Mouse (Mus musculus): ENCODE measurements at regions not wholly inside any gene's neighbourhood (a gene's known extent, or its start where the extent isn't known, plus 50 kb on each side); places are given as distances from the start of the nearest gene placed in this dataset.
A peak's percentile ranks its signal among the peaks of the same experiment; 100 is the strongest.
"Not testable (repeated sequence)": the region's sequence is repeated elsewhere in the genome, so short reads cannot be mapped to it uniquely, and the experiment has no call there.

DNA sequence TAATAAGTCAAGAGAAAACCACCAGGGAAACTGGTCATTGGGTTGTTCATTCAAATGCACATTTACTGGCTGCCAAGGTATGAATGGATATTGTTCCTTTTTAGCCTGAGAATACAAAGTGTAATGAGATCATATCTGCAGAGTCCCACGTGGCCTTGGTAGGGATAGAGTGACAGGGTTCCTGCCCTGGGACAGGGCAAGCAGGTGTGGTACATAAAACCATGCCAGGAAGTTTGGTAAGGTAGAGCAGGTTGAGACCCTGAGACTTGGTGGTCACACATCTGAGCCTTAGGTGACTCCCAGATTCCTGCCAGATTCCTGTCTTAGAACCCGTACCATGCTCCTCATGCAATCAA, 320.5 kb downstream of the Tm4sf1 start:
- no peak for DNase-seq (ENCODE audit: low spot score in 2 of 2)

DNA sequence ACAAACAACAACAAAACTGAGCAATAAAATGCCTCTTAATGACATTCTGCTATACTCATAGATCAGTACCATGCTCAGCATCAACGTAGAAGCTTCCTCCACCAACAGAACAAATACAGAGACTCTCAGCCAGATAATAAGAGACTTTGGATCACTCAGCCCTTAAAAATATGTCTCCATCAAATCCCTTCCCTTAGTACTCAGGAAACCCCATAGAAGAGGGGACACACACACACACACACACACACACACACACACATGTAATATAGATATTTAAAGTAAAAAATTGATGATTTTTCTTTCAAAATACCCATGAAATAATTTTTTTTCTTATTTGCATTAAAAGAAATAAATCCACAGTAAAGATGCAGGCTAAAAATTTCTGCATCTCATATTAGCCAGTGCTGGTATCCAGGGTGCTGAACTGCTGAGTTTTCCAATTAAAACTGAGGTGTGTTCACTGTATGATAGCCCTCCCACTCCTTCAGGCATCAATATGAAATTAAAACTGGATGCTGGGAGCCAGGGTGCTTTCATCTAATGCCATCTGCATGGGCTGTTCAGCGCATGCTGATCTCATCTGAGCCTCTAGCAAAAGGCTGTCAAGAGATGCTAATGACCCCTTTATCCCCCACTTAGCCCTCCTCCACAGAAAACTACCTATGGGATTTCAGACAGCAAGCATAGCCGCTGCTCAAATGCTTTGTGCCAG, 321.0 kb downstream of the Tm4sf1 start:
- DNase-seq (ENCODE audit: low spot score in 2 of 2): no peak

DNA sequence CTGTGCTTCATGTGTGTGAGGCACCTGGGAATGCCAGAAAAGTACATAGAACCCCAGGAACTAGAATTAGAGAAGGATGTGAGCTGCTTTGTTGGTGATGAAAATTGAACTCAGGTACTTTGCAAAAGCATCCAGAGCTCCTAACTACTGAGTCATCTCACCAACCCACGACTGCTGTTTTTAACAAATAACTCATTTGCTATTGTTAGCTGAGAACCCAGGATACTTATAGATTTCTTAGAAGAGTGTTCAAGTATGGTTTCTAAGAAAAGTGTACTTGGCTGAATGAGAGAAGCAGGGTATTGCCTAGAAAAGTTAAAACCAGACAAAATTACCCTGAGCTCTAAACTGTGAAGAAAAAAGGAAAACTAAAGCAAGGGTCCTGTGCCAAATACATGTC, 335.8 kb downstream of the Tm4sf1 start:
- DNase-seq (ENCODE audit: low spot score in 2 of 2): no peak

DNA sequence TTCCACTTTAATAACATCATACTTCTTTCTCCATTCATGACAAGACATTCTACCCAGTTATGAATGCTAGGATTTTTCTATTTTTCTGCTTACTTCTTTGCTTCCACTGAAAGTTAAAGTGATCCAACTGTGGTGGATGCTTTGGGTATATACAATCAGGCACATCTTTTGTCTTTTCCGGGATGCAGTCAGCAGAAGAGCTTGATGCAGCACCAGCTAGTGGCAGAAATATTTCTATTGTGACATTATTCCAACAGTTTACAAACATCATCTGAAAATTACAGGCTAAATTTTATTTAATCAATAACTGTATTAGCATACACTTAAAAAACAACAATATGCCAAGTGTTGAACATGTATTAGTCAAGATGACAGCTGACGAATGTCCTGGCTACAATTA, 336.3 kb downstream of the Tm4sf1 start:
- DNase-seq (ENCODE audit: low spot score in 2 of 2): no peak

DNA sequence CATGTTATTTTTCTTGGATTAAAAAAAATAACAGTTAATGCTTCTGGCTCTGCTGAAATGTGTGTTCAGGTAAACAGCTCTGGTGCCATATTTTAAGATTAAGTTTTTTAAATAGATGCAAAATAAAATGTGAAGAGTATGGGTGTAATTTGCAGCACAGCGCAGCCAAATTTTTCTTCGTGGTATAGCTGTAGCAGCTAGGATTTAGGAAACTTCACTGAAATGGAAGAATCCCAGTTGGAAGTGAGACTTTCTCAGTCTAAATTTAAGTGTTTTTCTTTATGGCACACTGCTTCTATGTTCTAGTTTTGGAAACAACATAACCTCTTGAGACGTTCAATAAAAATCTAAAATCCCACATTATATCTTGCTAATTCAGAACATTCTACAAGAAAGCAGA, 337.6 kb downstream of the Tm4sf1 start:
- DNase-seq (ENCODE audit: low spot score in 2 of 2): no peak

DNA sequence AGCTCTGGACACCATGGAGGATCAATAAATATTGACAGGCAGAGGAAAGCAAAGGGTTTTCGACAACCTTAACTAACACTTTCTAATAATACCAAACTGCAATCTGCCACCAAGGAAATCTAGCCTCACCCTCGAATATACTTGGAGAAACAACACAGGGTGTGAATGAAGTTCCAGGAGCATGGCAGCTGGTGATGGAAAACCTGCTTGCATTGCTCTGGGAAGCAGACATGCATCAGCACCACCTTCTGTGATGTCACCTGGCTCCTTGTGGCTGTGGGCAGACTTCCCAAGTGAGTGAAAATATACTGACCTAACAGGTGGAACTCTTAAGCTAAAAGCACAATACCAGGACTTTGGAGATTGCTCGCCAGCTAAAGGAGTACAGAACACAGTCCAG, 338.5 kb downstream of the Tm4sf1 start:
- peak in 1 of 2 experiments; percentile 48 for DNase-seq (ENCODE audit: low spot score in 2 of 2)

DNA sequence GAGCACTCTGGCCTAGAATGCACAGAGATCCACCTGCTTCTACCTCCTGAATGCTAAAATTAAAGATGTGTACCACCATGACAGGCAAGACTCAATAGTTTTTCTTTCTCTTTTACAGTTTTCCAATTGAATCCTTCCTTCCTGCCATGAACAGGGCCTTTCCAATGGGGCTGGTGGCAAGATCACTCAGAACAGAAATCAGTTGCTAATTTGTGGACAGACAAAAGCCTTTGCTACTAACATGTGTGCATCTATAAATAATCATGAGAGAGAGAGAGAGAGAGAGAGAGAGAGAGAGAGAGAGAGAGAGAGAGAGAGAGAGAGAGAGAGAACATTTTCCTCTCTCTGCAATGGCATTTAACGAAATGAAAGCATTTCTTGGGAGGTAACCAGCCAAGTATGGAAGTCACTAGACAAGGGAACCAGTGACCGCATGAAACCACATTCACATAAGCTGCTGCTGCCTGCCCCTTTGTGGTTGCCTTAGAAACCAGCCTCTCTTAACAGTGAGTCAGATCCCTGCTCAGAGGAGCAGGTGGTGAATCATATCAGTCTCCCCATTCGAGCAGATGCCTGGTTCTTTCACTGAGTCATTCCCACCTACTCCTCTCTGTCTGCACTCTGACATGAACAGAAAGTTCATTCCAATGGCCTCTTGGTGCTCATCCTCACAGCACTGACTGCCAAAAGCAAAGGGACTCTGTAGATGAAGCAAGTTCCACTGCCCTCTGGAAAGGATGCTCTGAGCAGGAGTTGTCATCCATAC, 339.4 kb downstream of the Tm4sf1 start:
- peak; percentile 82 to 91 for DNase-seq (ENCODE audit: low spot score in 2 of 2)

DNA sequence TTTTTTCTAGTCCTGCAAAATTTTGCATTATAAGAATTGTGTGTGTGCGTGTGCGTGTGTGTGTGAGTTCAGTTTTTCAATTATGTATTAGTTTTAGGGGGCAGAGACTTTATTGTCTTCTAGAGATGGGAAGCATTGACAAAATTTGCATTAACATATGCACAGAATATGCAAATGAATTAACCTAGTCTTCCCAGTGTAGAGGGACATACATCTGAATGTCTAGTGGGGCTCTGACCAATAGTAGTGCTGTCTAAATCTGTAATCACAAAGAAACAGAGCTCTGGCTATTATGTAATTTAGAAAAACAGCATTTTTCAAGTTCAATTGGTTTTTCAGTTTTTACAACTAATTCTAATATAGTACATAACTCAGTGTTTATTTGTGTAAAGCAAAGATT, 344.8 kb downstream of the Tm4sf1 start:
- DNase-seq (ENCODE audit: low spot score in 2 of 2): no peak

DNA sequence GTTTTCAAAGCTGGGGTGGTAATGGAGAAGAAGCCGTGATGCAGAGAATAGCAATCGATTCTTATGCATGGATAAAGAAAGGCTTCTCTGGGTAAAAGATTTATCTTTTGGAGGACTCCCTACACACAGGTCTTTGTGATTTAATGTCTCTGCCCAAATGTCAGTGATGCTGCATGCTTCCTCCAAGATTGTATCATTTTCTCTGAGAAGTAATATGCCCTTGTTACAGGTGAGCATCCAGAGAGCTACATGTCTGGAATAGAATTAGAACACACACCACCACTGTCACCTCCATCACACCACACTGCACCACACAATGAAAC, 346.0 kb downstream of the Tm4sf1 start:
- DNase-seq (ENCODE audit: low spot score in 2 of 2): no peak

DNA sequence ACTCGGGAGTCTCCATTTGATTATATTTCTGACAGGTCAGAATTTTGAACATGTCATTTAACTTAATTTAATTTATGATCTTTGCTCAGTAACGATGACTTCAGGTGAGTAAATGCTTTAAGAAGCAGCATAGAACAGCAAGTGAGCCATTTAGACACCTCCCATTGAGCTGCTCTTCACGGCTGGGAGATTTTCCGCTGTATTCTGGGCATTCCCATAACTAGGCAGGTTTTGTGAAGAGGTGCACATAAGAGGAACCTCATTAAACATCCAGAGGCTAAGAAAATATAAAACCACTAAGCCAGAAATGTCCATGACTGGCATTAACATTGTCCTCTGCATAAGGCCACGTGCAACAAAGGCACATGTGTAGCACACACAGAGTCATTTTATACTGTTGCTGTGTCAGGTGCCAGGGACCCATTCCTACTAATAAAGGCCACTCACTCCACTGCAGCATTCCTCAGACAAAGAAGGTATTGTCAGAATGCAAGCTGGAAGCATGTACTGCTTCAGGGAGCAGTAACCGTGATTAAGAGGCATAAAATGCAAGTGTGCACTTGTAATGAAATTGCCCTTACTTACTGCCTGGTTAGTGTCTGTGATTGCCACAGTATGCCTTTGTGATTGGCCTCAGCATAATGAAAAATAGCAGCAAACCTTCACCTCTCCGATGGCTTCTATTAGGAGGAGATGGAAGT, 346.5 kb downstream of the Tm4sf1 start:
- no peak for DNase-seq (ENCODE audit: low spot score in 2 of 2)

DNA sequence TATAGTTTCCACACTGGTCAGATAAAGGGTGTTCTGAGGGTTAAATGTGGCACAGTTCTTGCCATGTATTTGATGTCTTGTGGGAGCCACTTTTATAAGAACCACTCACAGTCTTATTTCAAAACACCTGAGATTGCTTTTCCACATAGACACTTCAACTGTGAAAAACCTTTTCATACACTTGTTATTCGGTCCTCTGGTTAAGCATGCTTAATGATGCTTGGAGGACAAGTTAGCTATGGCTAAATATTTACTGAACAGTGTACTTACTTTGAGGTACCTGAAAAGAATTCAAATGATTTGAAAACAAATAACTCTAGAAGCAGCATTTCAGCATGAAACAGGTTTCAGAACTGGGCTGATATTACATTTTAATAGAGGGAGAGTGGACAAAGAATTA, 359.2 kb downstream of the Tm4sf1 start:
- DNase-seq (ENCODE audit: low spot score in 2 of 2): not testable (repeated sequence)

DNA sequence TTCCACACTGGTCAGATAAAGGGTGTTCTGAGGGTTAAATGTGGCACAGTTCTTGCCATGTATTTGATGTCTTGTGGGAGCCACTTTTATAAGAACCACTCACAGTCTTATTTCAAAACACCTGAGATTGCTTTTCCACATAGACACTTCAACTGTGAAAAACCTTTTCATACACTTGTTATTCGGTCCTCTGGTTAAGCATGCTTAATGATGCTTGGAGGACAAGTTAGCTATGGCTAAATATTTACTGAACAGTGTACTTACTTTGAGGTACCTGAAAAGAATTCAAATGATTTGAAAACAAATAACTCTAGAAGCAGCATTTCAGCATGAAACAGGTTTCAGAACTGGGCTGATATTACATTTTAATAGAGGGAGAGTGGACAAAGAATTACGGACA, 372.8 kb downstream of the Tm4sf1 start:
- DNase-seq (ENCODE audit: low spot score in 2 of 2): not testable (repeated sequence)

DNA sequence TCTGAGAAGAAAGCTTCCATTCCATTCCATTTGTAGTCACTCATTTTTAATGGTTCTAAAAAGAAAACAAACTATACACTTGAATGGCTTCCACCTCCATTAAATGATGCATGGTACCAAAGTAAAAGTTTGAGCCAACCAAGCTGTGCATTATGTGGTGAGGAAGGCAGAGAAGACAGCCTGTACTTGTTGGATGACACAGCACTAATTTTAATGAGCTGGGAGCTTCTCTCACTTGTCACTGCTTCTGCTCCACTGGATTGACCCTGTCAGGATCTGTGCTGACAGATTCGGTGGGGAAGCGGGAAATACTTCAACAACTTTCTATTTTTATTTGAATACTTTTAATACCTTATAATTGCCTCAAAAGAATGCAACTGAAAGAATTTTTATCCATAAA, 403.3 kb downstream of the Tm4sf1 start:
- no peak for DNase-seq (ENCODE audit: low spot score in 2 of 2)

DNA sequence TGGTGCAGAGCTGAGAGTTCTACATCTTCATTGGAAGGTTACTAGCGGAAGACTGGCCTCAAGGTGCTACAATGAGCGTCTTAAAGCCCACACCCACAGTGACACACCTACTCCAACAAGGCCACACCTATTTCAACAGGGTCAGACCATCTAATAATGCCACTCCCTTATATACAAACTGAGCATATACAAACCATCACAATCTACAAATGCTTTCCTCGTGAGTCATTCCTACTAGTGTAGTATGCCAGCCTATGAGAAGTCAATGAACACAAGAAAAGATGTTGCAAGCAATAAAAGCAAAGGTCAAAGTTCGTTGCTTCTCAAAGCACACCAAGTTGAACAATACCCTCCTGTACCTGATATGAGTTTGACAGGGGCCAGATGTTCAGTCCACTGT, 424.7 kb downstream of the Tm4sf1 start:
- no peak for DNase-seq (ENCODE audit: low spot score in 2 of 2)

DNA sequence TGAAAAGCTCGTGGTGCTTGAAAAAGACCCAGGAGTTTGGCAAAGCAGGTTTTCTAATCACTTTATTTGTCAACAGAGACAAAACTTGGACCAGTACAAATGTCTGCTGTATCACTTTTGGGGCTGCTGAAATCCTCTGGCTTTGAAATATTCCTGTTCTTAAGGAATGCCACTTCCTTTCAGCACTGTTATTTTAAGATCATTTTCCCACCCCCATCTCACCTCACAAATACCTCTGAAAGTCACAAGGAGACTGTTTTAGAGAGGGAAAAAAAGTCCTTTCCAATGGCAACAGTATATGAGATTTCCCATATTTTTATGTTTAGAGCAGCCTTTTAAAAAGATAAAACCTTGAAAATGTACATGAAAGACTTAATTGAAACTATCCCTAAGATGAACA, 438.2 kb downstream of the Tm4sf1 start:
- no peak for DNase-seq (ENCODE audit: low spot score in 2 of 2)

DNA sequence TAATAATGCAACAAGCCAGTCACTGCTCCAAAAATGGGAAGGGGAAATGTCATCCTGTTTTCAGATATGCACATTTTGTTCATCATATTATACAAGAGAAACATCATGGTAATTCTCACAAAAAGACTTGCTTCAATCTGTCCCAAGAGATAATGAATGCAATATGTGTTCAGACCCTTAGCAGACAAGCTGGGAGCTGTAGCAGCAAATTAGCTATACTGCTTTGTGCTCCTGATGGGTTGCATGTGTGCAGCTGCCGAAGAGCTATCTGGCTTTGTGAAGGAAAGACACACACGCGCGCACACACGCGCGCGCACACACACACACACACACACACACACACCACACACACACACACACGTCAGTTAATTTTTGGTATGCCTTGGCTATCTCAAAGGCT, 441.9 kb downstream of the Tm4sf1 start:
- DNase-seq (ENCODE audit: low spot score in 2 of 2): peak; percentile 1 to 30

DNA sequence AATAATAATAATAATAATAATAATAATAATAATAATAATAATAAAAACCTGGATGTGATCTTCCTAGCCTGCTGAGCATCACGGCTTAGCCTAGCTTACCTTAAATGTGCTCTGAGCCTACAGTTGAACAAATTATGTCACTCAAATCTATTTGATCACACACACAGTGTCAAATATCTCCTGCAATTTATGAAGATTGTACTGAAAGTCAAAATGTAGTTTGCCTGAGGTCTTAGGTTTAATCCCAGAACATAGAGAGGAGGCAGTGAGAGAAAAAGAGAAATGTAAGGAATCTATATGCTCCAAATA, 456.4 kb downstream of the Tm4sf1 start:
- DNase-seq (ENCODE audit: low spot score in 2 of 2): no peak

DNA sequence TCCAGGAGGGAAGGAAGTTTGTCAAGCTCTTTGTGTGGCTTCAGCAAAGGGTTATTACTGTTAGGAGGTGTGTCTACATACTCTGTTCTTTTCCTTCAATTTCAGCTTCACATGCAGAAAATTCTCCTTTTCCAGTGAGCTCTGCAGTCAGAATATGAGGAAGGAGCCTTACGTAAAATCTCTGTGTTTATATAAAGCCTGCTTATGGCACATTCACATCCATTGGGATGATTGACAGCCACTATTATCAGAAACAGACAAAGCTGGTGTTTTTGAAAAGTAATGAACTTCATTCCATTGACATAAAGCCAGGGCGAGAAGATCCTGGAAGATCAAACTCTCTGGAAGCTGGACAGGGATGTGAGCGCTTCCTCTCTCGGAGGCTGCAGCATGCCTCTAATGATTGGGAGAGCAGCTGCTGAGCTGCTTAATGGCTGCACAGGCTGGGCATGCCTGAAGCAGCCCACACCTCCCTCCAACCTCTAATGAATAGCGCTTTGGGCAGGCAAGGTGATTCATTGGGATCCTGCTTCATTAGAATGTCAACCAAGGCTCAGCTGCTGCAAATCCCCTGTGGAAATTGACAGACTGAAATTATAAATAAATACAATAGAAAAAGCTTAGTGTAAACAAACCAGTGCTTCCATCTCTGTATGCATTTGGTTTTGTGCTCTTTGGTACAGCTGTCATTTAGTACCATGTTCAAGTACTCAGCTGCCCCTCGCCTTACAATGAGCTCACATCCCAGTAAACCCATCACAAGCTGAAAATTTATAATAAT, 456.9 kb downstream of the Tm4sf1 start:
- peak; percentile 13 to 28 for DNase-seq (ENCODE audit: low spot score in 2 of 2)

DNA sequence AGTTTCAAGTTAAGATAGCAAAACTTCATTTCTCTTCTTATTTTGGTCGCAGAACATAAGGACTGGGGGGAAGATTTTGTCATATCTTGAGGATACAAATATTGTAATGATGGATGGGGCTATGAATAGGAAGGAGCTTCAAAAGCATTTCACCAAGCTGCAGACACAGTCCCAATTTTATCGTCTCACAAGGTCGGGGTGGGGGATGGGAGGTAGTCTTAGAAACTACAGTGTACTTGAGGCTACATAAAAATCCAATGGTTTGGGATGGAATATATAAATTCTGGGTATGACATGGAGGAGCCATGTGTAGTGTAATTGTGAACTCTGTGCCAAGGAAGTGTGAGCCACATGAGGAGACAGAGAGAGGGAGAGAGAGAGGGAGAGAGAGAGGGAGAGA, 464.6 kb downstream of the Tm4sf1 start:
- no peak for DNase-seq (ENCODE audit: low spot score in 2 of 2)

DNA sequence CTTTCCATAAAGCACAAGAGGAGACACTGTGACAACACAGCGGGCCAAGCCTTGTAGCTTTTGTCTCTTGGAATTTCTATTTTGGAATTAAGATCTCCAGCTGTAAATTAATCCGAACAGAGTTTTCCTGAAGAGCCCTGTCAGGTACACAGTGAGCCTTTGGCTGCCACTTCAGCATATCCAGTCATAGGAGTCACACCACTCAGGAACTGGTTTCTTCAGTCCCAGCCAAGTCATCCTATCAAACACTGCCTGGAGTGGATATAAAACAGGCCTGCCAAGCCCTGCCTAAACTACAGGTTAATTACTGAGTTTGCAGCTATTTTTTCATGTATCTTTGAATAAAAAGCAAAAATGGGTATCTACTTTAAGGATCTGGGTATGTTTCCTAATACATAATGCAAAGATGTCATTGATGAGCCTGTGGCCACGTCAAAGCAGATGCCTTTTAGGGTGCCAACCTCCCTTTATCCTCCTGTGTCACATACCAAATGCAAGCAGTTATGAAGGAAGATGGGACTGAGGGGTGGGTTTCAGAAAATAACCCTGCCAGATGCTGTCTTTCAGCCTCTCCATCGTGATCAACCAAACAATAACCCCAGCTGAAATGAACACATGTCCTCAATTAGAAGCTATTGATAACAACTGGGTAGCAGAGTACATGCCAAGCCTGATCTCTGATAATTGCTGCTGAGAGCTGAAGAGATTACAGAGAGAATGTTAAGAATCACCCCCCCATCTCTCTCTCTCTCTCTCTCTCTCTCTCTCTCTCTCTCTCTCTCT, 471.3 kb downstream of the Tm4sf1 start:
- no peak for DNase-seq (ENCODE audit: low spot score in 2 of 2)

DNA sequence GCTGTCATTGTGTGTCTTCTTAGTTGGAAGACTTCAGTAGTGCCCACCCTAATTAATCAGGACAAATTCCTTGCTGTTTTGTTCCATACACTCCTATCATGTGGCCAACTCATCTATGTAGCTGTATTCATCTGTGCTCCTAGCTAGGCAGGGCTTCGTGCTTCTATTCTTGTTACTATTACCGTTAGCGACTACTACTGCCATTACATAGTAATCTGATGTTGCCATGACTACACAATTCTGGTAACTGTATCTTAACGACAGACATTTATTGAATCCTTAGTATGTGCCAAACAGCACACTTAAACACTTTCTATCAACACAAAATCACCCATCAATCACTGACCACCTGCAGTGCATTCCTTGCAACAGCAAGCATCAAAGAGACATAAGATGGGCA, 477.6 kb downstream of the Tm4sf1 start:
- no peak for DNase-seq (ENCODE audit: low spot score in 2 of 2)

Data from layer of hippocampus, adult 18-20 months (tissue).